Mouse (Mus musculus) cerebellum, adult 8-10 months (tissue): Measurements from ENCODE around the gene Rufy2.
"Not testable (repeated sequence)": the region's sequence is repeated elsewhere in the genome, so short reads cannot be mapped to it uniquely, and the experiment has no call there.

ENCODE experiments used
- DNase-seq: peaks from one replicate; pipeline ENCODE4 v3.0.0; 2022

Rufy2 gene

DNA sequence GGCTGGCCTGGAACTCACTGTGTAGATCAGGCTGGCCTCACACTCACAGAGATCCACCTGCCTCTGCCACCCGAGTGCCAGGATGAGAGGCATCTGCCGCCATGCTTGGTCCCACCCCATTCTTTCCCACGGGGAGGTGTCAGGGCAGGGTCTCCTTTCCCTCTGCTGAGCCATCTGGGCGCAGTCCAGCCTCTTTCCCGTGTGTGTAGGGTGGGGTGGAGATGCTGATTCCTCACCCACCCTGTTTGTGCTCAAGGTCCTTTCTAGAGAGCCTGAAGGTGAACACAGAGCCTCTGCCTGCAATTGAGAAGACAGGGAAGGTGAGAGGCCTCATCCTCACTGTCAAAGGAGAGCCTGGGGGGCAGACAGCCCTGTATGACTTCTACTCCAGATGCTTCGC lies 74.0 kb downstream of the Rufy2 start:
- not testable (repeated sequence) for DNase-seq

DNA sequence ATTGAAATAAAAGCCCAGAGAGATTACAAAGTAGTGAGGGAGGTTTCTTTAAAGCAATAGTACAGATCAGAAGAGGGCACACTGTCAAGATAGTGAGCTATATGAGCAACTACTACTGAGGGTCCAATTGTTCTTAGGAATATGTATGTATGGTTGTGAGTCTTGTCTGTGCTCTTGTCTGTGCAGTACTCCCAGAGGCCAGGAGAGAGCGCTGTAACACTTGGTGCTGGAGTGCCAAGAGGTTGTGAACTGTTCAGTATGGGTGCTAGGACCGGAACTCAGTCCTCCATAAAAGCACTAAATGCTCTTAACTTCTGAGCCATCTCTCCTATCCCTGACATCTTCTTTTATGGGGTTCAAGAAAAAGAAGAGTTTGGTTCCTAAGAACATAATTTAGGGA lies 74.6 kb downstream of the Rufy2 start:
- DNase-seq = no peak

DNA sequence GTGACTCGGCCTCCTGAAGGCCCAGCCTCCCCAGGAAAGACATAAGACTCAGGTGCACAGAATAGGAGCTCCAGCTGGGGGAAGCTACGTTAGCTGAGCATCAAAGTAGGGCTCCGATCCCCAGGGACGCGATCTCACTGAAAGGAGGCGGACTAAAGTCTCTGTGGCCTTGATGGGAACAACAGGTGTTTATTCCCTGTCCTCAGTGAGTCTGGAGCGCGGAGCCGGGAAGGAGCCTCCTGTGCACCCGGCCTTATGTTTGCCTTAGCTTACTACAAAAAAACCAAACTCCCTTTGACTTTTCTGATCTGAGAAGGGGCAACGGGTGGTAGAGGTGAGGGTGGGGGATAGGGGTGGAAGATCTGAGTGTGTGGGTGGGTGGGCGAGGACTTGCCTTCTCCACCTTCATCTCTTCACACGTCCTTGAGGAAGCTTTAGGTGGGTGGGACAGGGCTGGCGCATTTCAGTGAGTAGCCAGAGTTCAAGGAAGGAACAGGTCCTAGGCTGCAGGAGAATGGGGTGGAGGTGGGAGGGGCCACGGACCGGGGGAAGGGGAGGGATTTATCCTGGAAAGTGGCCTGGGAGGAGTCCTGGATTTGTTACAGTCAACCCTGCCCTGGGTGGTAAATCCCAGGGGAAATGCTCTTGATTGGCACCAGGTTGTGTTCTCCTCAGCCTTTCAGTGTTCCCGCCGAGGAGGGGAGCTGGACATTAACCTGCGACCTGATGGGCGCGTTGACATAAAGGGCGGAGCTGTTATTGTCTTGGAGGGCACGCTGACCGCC lies 77.1 kb downstream of the Rufy2 start:
- DNase-seq = no peak

DNA sequence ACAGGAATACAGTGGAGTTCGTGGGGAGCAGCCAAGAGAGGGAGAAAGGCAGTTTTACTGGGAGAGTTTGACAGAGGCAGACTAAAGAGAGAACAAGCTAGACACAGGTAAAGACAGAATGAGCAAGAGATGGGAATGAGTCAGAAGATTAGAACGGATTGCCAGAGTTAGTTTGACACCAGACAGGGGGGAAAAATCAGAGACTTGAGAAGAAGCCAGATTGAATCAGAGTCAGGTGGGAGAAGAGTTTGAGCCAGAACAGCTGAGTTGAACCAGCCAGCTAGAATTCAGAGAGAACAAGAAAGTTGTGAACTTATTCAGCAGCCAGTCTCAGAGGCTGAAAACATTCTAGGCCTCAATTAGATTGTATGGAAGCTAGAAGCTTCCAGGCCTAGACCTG lies 79.8 kb downstream of the Rufy2 start, which contains the start of gene Pbld1:
Gene Pbld1, plus strand, starts transcription at position 301 of the 400 bp plus-strand sequence.
- no peak for DNase-seq

DNA sequence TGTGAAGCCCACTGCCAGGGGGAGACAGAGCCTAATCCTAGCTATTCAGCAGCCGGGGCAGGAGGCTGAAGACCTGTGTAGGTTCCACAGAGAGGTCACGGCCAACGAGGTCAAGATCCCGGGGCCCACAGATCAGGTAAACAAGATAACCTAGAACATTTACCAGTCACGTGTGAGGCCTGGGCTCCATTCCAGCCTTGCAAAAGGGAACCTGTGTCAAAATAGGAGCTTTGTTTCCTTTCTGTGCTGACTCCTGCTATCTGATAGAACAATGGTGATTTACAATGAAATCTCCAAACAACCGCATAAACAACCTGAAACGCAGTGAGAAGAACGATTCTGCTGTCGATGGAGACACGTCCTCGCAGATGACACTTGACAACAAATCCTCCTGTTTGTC lies 80.4 kb downstream of the Rufy2 start:
- DNase-seq = no peak

DNA sequence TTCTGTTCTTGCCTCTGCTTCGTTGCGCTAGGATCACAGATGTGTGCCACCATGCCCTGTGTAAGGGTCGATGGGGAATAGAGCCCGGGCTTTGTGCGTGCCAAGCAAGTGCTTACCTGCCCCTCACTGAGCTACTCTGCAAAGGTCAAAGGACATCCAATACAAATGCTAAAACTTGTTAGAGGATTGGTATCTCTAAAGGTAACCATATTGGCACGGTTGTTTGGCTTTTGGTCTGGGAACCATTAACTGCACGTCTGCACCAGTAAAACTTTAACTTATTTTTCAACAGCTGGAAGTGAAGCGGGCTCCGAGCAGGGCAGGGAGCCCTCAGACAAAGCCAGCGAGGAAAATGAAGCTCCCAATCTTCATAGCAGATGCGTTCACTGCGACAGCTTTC lies 81.2 kb downstream of the Rufy2 start:
- DNase-seq = no peak

DNA sequence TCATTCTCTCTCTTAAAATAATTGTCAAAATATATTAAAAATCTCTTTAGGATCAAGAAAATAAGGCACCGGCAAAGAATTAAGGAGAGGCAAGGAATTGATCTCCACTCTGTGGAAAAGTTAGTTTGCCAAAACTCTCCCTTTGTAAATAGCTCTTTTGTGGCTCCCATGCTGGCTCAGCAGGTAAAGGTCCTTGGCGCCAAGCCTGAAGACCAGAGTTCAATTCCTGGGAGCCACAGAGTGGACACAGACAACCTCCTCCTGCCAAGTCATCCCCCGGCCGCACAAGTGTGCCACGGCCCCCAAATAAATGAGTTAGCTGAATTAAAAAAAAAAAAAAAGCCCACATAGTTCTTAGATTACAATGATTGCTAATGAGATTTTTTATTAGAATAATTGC lies 82.7 kb downstream of the Rufy2 start:
- no peak for DNase-seq

DNA sequence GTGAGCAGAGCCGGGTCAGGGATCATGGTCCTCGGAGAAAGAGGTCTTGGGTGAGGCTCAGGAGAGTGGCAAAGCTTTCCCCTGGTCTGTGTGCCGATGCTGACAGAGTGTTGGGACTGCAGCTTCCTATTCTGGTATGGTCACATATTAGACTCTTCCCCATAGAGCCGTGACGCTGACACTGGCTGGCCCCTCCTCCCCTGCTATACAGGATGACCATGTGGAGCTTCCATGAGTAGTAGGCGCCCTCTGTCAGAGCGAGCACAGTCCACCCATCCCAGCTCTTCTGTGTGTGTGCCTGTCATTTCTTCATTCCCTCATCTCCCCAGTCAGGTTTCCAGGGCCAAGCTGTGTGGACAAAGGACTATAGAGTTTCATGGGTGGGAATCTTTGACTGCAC lies 83.3 kb downstream of the Rufy2 start:
- DNase-seq = no peak

DNA sequence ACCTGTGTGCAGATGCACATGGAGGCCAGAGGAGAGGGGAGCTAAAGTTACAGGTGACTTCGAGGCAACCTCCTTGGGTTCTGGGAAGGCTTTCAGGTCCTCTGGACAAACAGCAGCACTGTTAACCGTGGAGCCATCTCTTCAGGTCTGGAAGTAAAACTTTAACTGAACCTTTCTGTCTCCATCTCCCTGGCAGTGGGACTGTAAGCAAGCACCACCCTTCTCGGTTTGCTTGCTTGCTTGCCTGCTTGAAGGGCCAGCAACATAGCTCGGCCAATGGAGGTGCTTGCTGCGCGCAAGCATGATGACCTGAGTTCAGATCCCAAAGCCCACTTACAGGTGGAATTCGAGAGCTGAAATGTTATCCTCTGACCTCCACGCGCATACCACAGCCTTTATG lies 84.5 kb downstream of the Rufy2 start:
- DNase-seq = no peak

DNA sequence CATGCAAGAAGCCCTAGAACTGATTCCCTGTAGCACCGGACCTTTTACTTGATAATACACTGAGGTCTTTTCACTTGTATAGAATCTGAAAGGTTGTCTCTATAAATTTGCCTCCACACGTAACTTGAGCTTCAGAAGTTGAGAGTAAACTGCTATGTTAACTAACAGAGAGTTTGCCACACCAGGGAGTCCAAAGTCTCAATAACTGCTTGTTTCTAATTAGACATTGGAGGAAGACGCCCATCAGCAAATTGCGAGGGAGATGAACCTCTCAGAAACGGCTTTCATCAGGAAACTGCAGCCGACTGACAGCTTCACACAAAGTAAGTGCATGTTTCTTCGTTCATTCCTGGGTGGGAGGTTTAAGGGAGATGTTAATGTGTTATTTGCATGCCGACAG lies 85.5 kb downstream of the Rufy2 start:
- DNase-seq = no peak

DNA sequence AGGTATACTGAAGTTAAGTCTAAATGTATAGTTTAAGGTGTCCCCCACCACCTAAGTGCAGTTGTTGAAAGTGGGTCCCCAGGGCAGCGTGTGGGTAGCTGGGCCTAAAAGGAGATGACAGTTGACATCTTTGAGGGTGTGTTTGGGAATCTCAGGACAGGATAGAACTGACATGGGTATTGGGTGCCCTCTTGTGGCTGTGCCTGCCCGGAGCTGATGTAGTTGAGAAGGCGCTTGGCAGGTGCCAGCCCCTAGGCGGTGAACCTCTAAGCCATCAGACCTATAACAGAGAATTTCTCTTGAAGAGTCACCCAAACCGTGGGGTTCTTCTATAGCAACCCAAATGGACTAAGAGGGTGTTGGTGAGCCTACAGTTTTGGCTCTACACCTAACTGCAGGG lies 86.0 kb downstream of the Rufy2 start:
- DNase-seq = peak; percentile 84
